In genomic region chr17:4040104-4040664, GRCm38 (mm10) we compare ENCODE assay signal across 8 mouse cellular contexts.
DNase-seq lines count a peak whose midpoint lies in the region; ATAC-seq and TF ChIP-seq lines count a peak whose summit lies in the region.

No protein-coding gene starts in this region.

- H3K4me3 ChIP-seq in lung, adult 2 months (replicated peaks; ENCODE audit: extremely low read depth, low read depth, low read length) = no peak overlapping the region
- H3K4me3 ChIP-seq in forebrain, postnatal 0 days (ENCODE audit: low read depth, low read length) = no peak overlapping the region

- H3K27me3 ChIP-seq in forebrain, postnatal 0 days (ENCODE audit: insufficient read depth, low read length) = no peaks in the 10 kb centered on the region

- peak; percentile 3 to 5 for DNase-seq in lung, adult 18-20 months
- DNase-seq in lung, adult 2 months = no peak
- DNase-seq in forebrain, postnatal 0 days = peak; percentile 46
- DNase-seq in heart, postnatal 4 days = peak; percentile 43
- peak; percentile 62 for DNase-seq in lung, postnatal 10 days
- peak; percentile 62 for DNase-seq in testis, postnatal 10 days (ENCODE audit: low spot score)
- DNase-seq in thymus, postnatal 10 days (ENCODE audit: low spot score in 2 of 2) = no peak
- DNase-seq in urinary bladder, adult 18-20 months (ENCODE audit: low spot score in 2 of 2) = no peak

- no peak overlapping the region for H3K9ac ChIP-seq in forebrain, postnatal 0 days

- H3K27ac ChIP-seq in forebrain, postnatal 0 days (ENCODE audit: low read depth, low read length) = no peak overlapping the region

- peak; percentile 87 for ATAC-seq in forebrain, postnatal 0 days

- WGBS in lung, adult 2 months = 35% methylated on average over 5 of the region's 5 CpGs
- WGBS in forebrain, postnatal 0 days = 12% methylated on average over 5 of the region's 5 CpGs

- TF ChIP-seq POLR2A in lung, adult 2 months (IDR thresholded peaks at IDR 0.05; ENCODE audit: borderline replicate concordance, extremely low read depth, low read depth, low read length) = no peak

- no peaks in the 10 kb centered on the region for H3K9me3 ChIP-seq in forebrain, postnatal 0 days (ENCODE audit: low read length)

- no peaks in the 10 kb centered on the region for H3K36me3 ChIP-seq in forebrain, postnatal 0 days (ENCODE audit: insufficient read depth)

- H3K4me2 ChIP-seq in forebrain, postnatal 0 days (ENCODE audit: low read depth) = no peak overlapping the region

- H3K4me1 ChIP-seq in lung, adult 2 months (ENCODE audit: control insufficient read depth, insufficient read depth, low read length) = no peaks in the 10 kb centered on the region
- peaks cover 3% of the 10 kb centered on the region; the same call in 1 of the 2 replicates for H3K4me1 ChIP-seq in forebrain, postnatal 0 days (ENCODE audit: insufficient read depth)

- TF ChIP-seq CTCF in lung, adult 2 months (IDR thresholded peaks at IDR 0.05; ENCODE audit: insufficient read depth, low read length) = no peak
- TF ChIP-seq CTCF in forebrain, postnatal 0 days (IDR thresholded peaks at IDR 0.05; ENCODE audit: low read depth) = no peak

Comparison
In these comparisons a context has a peak if more than half of its experiments do, and no peak if none do; other contexts are left out.
1. DNase-seq: peak in lung, adult 18-20 months (2 of 2), forebrain, postnatal 0 days (single experiment), heart, postnatal 4 days (single experiment), lung, postnatal 10 days (single experiment) and testis, postnatal 10 days (single experiment); none in lung, adult 2 months (single experiment), thymus, postnatal 10 days (0 of 2) and urinary bladder, adult 18-20 months (0 of 2).